Mouse (Mus musculus): ENCODE measurements around the gene Cipc. TPM values are rescaled to one million over a fixed set of nuclear protein-coding genes. Genes with fewer than 3 reads are reported as not detected.
A peak's percentile ranks its signal among the peaks of the same experiment; 100 is the strongest.

The Cipc gene
- polyA plus RNA-seq, 1 experiment from 2014 or later: 3.2 TPM

DNA sequence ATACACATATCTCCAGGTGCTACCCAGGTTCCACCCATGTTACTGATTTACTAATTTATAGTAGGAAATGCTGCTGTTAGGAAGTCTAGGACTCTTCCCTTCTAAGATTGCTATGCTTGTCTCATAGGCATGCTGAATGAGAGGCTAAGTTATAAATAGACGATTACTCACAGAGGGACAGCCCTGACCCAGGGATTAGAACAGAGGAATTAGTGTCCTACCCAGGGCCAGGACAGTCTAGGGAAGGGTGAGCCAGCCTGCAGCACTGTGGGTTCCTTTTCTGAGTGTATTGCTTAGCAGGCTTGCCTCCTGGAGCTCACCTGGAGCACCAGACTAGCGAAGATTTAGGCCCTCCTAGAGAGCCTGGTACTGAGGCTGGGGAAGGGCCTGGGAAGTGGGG is 9.1 kb downstream of the Cipc start:
- peak; percentile 91 for ATAC-seq
- TF ChIP-seq CTCF (IDR thresholded peaks at IDR 0.05; ENCODE audit: low read depth): no peak
- no peak overlapping the region for H3K27ac ChIP-seq (ENCODE audit: low read depth, low read length)
- no peak overlapping the region for H3K9ac ChIP-seq (ENCODE audit: low read depth, low read length)
- no peaks in the 10 kb centered on the region for H3K4me1 ChIP-seq (replicated peaks; ENCODE audit: control insufficient read depth, insufficient read depth, low read length)
- H3K27me3 ChIP-seq (replicated peaks; ENCODE audit: control insufficient read depth, insufficient read depth, low read length): peaks cover under 1% of the 10 kb centered on the region; the same call in 1 of the 2 replicates
- no peaks in the 10 kb centered on the region for H3K9me3 ChIP-seq (ENCODE audit: control insufficient read depth)
- peaks cover 12% of the 10 kb centered on the region for H3K36me3 ChIP-seq (ENCODE audit: control insufficient read depth, insufficient read depth)
- no peak overlapping the region for H3K4me3 ChIP-seq (ENCODE audit: low read depth, low read length)
- H3K4me2 ChIP-seq (replicated peaks; ENCODE audit: low read depth): no peak overlapping the region
- 57% methylated on average over 2 of the region's 2 CpGs for WGBS

GRCm38 (mm10) chr12:86958558-86958957 is 11.7 kb downstream of the Cipc start:
- Histone ChIP-seq H3K4me3 (ENCODE audit: low read depth, low read length) (no peak overlapping the region), H3K9ac (ENCODE audit: low read depth, low read length) (no peak overlapping the region), H3K4me2 (replicated peaks; ENCODE audit: low read depth) (no peak overlapping the region), H3K27me3 (replicated peaks; ENCODE audit: control insufficient read depth, insufficient read depth, low read length) (no peaks in the 10 kb centered on the region), H3K27ac (ENCODE audit: low read depth, low read length) (no peak overlapping the region), H3K36me3 (ENCODE audit: control insufficient read depth, insufficient read depth) (peaks cover 24% of the 10 kb centered on the region), H3K4me1 (replicated peaks; ENCODE audit: control insufficient read depth, insufficient read depth, low read length) (no peaks in the 10 kb centered on the region), H3K9me3 (ENCODE audit: control insufficient read depth) (no peaks in the 10 kb centered on the region)
- no peak for TF ChIP-seq CTCF (IDR thresholded peaks at IDR 0.05; ENCODE audit: low read depth)
- no peak for ATAC-seq
- WGBS: 87% methylated on average over 5 of the region's 5 CpGs

GRCm38 (mm10) chr12:86959661-86960060 is 12.8 kb downstream of the Cipc start:
- Histone ChIP-seq H3K27ac (ENCODE audit: low read depth, low read length) (no peak overlapping the region), H3K4me2 (replicated peaks; ENCODE audit: low read depth) (no peak overlapping the region), H3K9ac (ENCODE audit: low read depth, low read length) (no peak overlapping the region), H3K9me3 (ENCODE audit: control insufficient read depth) (no peaks in the 10 kb centered on the region), H3K27me3 (replicated peaks; ENCODE audit: control insufficient read depth, insufficient read depth, low read length) (no peaks in the 10 kb centered on the region), H3K4me3 (ENCODE audit: low read depth, low read length) (no peak overlapping the region), H3K36me3 (ENCODE audit: control insufficient read depth, insufficient read depth) (peaks cover 26% of the 10 kb centered on the region), H3K4me1 (replicated peaks; ENCODE audit: control insufficient read depth, insufficient read depth, low read length) (no peaks in the 10 kb centered on the region)
- WGBS: 94% methylated on average over 5 of the region's 5 CpGs
- ATAC-seq: no peak
- TF ChIP-seq CTCF (IDR thresholded peaks at IDR 0.05; ENCODE audit: low read depth): no peak

- WGBS: 89% methylated on average over 15 of the region's 15 CpGs
- H3K36me3 ChIP-seq (ENCODE audit: control insufficient read depth, insufficient read depth): peaks cover 26% of the 10 kb centered on the region
Observed at GRCm38 (mm10) chr12:86960138-86960537, 13.3 kb downstream of the Cipc start.

GRCm38 (mm10) chr12:86960791-86961335 is 14.0 kb downstream of the Cipc start:
- H3K27ac ChIP-seq (ENCODE audit: low read depth, low read length): no peak overlapping the region
- no peak overlapping the region for H3K4me2 ChIP-seq (replicated peaks; ENCODE audit: low read depth)
- no peaks in the 10 kb centered on the region for H3K27me3 ChIP-seq (replicated peaks; ENCODE audit: control insufficient read depth, insufficient read depth, low read length)
- WGBS: 96% methylated on average over 3 of the region's 3 CpGs
- H3K4me3 ChIP-seq (ENCODE audit: low read depth, low read length): no peak overlapping the region
- peaks cover 34% of the 10 kb centered on the region for H3K36me3 ChIP-seq (ENCODE audit: control insufficient read depth, insufficient read depth)
- TF ChIP-seq CTCF (IDR thresholded peaks at IDR 0.05; ENCODE audit: low read depth): no peak
- ATAC-seq: no peak
- H3K4me1 ChIP-seq (replicated peaks; ENCODE audit: control insufficient read depth, insufficient read depth, low read length): no peaks in the 10 kb centered on the region
- no peaks in the 10 kb centered on the region for H3K9me3 ChIP-seq (ENCODE audit: control insufficient read depth)
- no peak overlapping the region for H3K9ac ChIP-seq (ENCODE audit: low read depth, low read length)

More at GRCm38 (mm10) chr12:86960138-86960537, 13.3 kb downstream of the Cipc start:
- Histone ChIP-seq H3K4me2 (replicated peaks; ENCODE audit: low read depth) (no peak overlapping the region), H3K4me1 (replicated peaks; ENCODE audit: control insufficient read depth, insufficient read depth, low read length) (no peaks in the 10 kb centered on the region), H3K9ac (ENCODE audit: low read depth, low read length) (no peak overlapping the region), H3K9me3 (ENCODE audit: control insufficient read depth) (no peaks in the 10 kb centered on the region), H3K27me3 (replicated peaks; ENCODE audit: control insufficient read depth, insufficient read depth, low read length) (no peaks in the 10 kb centered on the region), H3K4me3 (ENCODE audit: low read depth, low read length) (no peak overlapping the region), H3K27ac (ENCODE audit: low read depth, low read length) (no peak overlapping the region)
- no peak for TF ChIP-seq CTCF (IDR thresholded peaks at IDR 0.05; ENCODE audit: low read depth)
- ATAC-seq: no peak

DNA sequence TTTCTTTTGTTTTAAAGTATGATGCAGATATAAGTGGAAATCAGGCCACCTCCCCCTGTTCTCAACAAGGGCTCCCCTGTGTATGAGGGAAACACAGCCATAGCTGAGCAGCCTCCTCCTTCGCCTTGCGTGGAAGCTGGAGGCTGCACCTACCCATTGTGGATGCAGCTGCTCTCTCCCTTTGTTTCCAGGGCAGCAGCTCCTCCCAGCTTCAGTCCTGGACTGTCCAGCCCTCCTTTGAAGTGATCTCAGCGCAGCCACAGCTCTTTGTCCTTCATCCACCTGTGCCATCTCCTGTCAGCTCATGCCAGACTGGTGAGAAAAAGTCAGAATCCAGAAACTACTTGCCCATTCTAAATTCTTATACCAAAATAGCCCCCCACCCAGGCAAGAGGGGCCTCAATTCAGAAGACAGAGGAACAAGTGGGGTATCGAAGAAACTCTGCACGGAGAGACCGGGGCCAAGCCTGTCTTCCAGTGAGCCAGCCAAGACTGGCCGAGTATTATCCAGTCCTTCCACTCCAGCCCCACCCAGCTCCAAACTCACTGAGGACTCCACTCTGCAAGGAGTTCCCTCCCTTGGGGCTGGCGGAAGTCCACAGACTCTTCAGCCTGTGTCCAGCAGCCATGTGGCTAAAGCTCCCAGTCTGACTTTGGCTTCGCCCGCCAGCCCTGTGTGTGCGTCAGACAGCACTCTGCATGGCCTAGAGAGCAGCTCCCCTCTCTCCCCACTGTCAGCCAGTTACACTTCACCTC is 14.9 kb downstream of the Cipc start:
- H3K4me1 ChIP-seq (replicated peaks; ENCODE audit: control insufficient read depth, insufficient read depth, low read length): no peaks in the 10 kb centered on the region
- ATAC-seq: no peak
- H3K9me3 ChIP-seq (ENCODE audit: control insufficient read depth): no peaks in the 10 kb centered on the region
- no peak for TF ChIP-seq CTCF (IDR thresholded peaks at IDR 0.05; ENCODE audit: low read depth)
- no peak overlapping the region for H3K9ac ChIP-seq (ENCODE audit: low read depth, low read length)
- no peak overlapping the region for H3K4me3 ChIP-seq (ENCODE audit: low read depth, low read length)
- no peak overlapping the region for H3K27ac ChIP-seq (ENCODE audit: low read depth, low read length)
- peaks cover 34% of the 10 kb centered on the region for H3K36me3 ChIP-seq (ENCODE audit: control insufficient read depth, insufficient read depth)
- no peaks in the 10 kb centered on the region for H3K27me3 ChIP-seq (replicated peaks; ENCODE audit: control insufficient read depth, insufficient read depth, low read length)
- 89% methylated on average over 11 of the region's 11 CpGs for WGBS
- no peak overlapping the region for H3K4me2 ChIP-seq (replicated peaks; ENCODE audit: low read depth)

Data from intestine, postnatal 0 days (tissue).